Mouse (Mus musculus): ENCODE measurements at regions not wholly inside any gene's neighbourhood (a gene's known extent, or its start where the extent isn't known, plus 50 kb on each side); places are given as distances from the start of the nearest gene placed in this dataset.
A peak's percentile ranks its signal among the peaks of the same experiment; 100 is the strongest.
"Not testable (repeated sequence)": the region's sequence is repeated elsewhere in the genome, so short reads cannot be mapped to it uniquely, and the experiment has no call there.

GRCm38 (mm10) chr5:40177982-40178748 is 422.9 kb upstream of the Hs3st1 start:
- no peak for DNase-seq

GRCm38 (mm10) chr5:40136740-40137285 is 381.5 kb upstream of the Hs3st1 start:
- DNase-seq, result no peak

- no peak for DNase-seq
These were observed 369.1 kb upstream of the Hs3st1 start for GRCm38 (mm10) chr5:40124337-40124736.

- no peak for DNase-seq
These were observed 361.6 kb upstream of the Hs3st1 start for GRCm38 (mm10) chr5:40116849-40117248.

GRCm38 (mm10) chr5:40089576-40089975 is 334.3 kb upstream of the Hs3st1 start:
- DNase-seq, result not testable (repeated sequence)

GRCm38 (mm10) chr5:40045288-40045687 is 290.0 kb upstream of the Hs3st1 start:
- DNase-seq, result no peak

- DNase-seq, result no peak
These were observed 279.2 kb upstream of the Hs3st1 start for GRCm38 (mm10) chr5:40034452-40034851.

- no peak for DNase-seq
These were observed 278.4 kb upstream of the Hs3st1 start for GRCm38 (mm10) chr5:40033686-40034085.

GRCm38 (mm10) chr5:40030261-40030660 is 275.0 kb upstream of the Hs3st1 start:
- no peak for DNase-seq

GRCm38 (mm10) chr5:40015946-40016345 is 260.7 kb upstream of the Hs3st1 start:
- no peak for DNase-seq

GRCm38 (mm10) chr5:39988039-39988438 is 232.8 kb upstream of the Hs3st1 start:
- no peak for DNase-seq

- DNase-seq, result no peak
These were observed 209.1 kb upstream of the Hs3st1 start for GRCm38 (mm10) chr5:39964371-39964770.

GRCm38 (mm10) chr5:39960981-39961380 is 205.7 kb upstream of the Hs3st1 start:
- peak; percentile 2 to 29 for DNase-seq

GRCm38 (mm10) chr5:39935564-39935963 is 180.3 kb upstream of the Hs3st1 start:
- no peak for DNase-seq

GRCm38 (mm10) chr5:39931890-39932289 is 176.6 kb upstream of the Hs3st1 start:
- no peak for DNase-seq

GRCm38 (mm10) chr5:39909369-39909768 is 154.1 kb upstream of the Hs3st1 start:
- DNase-seq, result no peak

GRCm38 (mm10) chr5:39871723-39872085 is 116.4 kb upstream of the Hs3st1 start:
- DNase-seq, result no peak

GRCm38 (mm10) chr5:39870835-39871722 is 115.8 kb upstream of the Hs3st1 start:
- no peak for DNase-seq

GRCm38 (mm10) chr5:39857192-39857591 is 101.9 kb upstream of the Hs3st1 start:
- no peak for DNase-seq

GRCm38 (mm10) chr5:39856616-39857156 is 101.4 kb upstream of the Hs3st1 start:
- DNase-seq, result no peak

GRCm38 (mm10) chr5:39855685-39856615 is 100.7 kb upstream of the Hs3st1 start:
- DNase-seq, result no peak

- no peak for DNase-seq
These were observed 91.9 kb upstream of the Hs3st1 start for GRCm38 (mm10) chr5:39847187-39847586.

Measured in adrenal gland, postnatal 36 days (tissue).